Mouse (Mus musculus) MEL (cell line): Measurements from ENCODE around the gene Slc2a9.

Experiments
- CTCF ChIP-seq, 3 experiments: IDR thresholded peaks in 2 of 3; conservative IDR thresholded peaks in 1 of 3; 2 replicates each; pipeline ENCODE4 v1.5.1; 2011 to 2012; ENCODE audit warnings: low read length in 3 of 3, low read depth in 2 of 3, mild to moderate bottlenecking in 2 of 3, improper control_type of control experiment in 1 of 3, inconsistent platforms in 1 of 3, mixed read lengths in 1 of 3, moderate library complexity in 1 of 3; ENCODE audit not compliant: control insufficient read depth in 1 of 3, insufficient read depth in 1 of 3, poor library complexity in 1 of 3, severe bottlenecking in 1 of 3
- E2F4 ChIP-seq: IDR thresholded peaks from 2 replicates; pipeline ENCODE4 v1.6.1; 2011; ENCODE audit warnings: low read depth, low read length, improper control_type of control experiment, borderline replicate concordance
- GATA1 ChIP-seq: IDR thresholded peaks from 2 replicates; pipeline ENCODE4 v1.6.1; 2011; ENCODE audit warnings: low read depth, low read length, improper control_type of control experiment
- MEF2A ChIP-seq: IDR thresholded peaks from 2 replicates; pipeline ENCODE4 v1.6.1; 2014; ENCODE audit warnings: low read depth, mild to moderate bottlenecking, inconsistent platforms, low read length, improper control_type of control experiment; ENCODE audit not compliant: poor library complexity, insufficient replicate concordance, severe bottlenecking; ENCODE audit errors: extremely low read depth
- MXI1 ChIP-seq: IDR thresholded peaks from 2 replicates; pipeline ENCODE4 v1.6.1; 2011; ENCODE audit warnings: mild to moderate bottlenecking, low read depth, low read length, improper control_type of control experiment
- POLR2A ChIP-seq, 2 experiments: IDR thresholded peaks; 2 replicates each; pipeline ENCODE4 v1.6.1; 2011 to 2012; ENCODE audit warnings: low read length in 2 of 2, mild to moderate bottlenecking in 2 of 2, control low read depth in 1 of 2, improper control_type of control experiment in 1 of 2, low read depth in 1 of 2, moderate library complexity in 1 of 2; ENCODE audit not compliant: control insufficient read depth in 1 of 2, insufficient read depth in 1 of 2, poor library complexity in 1 of 2
- POLR2AphosphoS5 ChIP-seq: IDR thresholded peaks from 2 replicates; pipeline ENCODE4 v1.6.1; 2012; ENCODE audit warnings: low read depth, borderline replicate concordance, mild to moderate bottlenecking, inconsistent platforms, low read length, moderate library complexity, mixed read lengths
- RCOR1 ChIP-seq: IDR thresholded peaks from 2 replicates; pipeline ENCODE4 v1.6.1; 2012; ENCODE audit warnings: low read depth, mild to moderate bottlenecking, inconsistent platforms, low read length, improper control_type of control experiment
- SIN3A ChIP-seq: IDR thresholded peaks from 2 replicates; pipeline ENCODE4 v1.6.1; 2012; ENCODE audit warnings: low read length, improper control_type of control experiment, inconsistent platforms
- USF1 ChIP-seq: IDR thresholded peaks from 2 replicates; pipeline ENCODE4 v1.6.1; 2014; ENCODE audit warnings: low read depth, mild to moderate bottlenecking, inconsistent platforms, low read length, improper control_type of control experiment, moderate library complexity
- ZKSCAN1 ChIP-seq: IDR thresholded peaks from 2 replicates; pipeline ENCODE4 v1.6.1; 2012; ENCODE audit warnings: low read depth, mild to moderate bottlenecking, inconsistent platforms, low read length, improper control_type of control experiment, moderate library complexity

- TF ChIP-seq SIN3A (no peak), POLR2AphosphoS5 (no peak), GATA1 (no peak), MXI1 (no peak), CTCF (IDR thresholded peaks at IDR 0.05 in 2 of 3, conservative IDR thresholded peaks at IDR 0.05 in 1 of 3; ENCODE audit: control insufficient read depth in 1 of 3, insufficient read depth in 1 of 3, low read depth in 2 of 3, low read length in 3 of 3, poor library complexity in 1 of 3, severe bottlenecking in 1 of 3) (no peak), RCOR1 (no peak), MEF2A (no peak), POLR2A (IDR thresholded peaks at IDR 0.05; ENCODE audit: control insufficient read depth in 1 of 2, insufficient read depth in 1 of 2, low read depth in 1 of 2, low read length in 2 of 2, poor library complexity in 1 of 2) (no peak), E2F4 (no peak), USF1 (no peak), ZKSCAN1 (no peak)
These were observed 17.9 kb upstream of the Slc2a9 start for GRCm38 (mm10) chr5:38520838-38521237.
